Mouse (Mus musculus): ENCODE measurements at regions not wholly inside any gene's neighbourhood (a gene's known extent, or its start where the extent isn't known, plus 50 kb on each side); places are given as distances from the start of the nearest gene placed in this dataset.

DNA sequence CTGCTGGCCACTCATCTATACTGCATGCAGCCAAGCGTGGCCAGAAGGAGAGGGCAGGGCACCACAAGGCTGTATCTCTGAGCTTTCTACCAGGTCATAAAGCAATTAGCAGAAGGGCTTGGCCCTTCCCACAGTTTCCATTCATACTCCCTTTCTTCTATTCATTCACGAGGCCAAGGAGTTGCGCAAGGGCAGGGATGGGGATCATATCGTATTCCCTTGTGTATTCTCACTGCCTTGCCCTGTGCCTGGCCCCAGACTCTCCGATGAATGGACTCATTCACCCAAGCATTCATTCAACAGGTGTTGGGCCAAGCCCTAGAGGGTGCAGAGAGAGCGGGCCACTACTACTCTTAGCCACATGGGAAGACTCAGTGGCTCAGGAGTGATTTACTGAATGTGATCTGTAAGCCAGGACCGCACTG, 111.2 kb upstream of the Parp11 start:
- Histone ChIP-seq H3K27ac (ENCODE audit: low read length) (peak overlapping the region; percentile 82), H3K9me3 (ENCODE audit: control insufficient read depth, low read length) (no peaks in the 10 kb centered on the region), H3K4me1 (ENCODE audit: control insufficient read depth, insufficient read depth, low read length) (peaks cover 48% of the 10 kb centered on the region), H3K36me3 (ENCODE audit: control insufficient read depth, insufficient read depth, low read length) (no peaks in the 10 kb centered on the region), H3K4me2 (ENCODE audit: low read depth, low read length) (no peak overlapping the region), H3K4me3 (ENCODE audit: low read length) (no peak overlapping the region), H3K9ac (ENCODE audit: low read depth, low read length) (no peak overlapping the region), H3K27me3 (replicated peaks; ENCODE audit: control insufficient read depth, insufficient read depth, low read length) (no peaks in the 10 kb centered on the region)
- ATAC-seq, result peak; percentile 94
- WGBS, result 42% methylated on average over 7 of the region's 7 CpGs

DNA sequence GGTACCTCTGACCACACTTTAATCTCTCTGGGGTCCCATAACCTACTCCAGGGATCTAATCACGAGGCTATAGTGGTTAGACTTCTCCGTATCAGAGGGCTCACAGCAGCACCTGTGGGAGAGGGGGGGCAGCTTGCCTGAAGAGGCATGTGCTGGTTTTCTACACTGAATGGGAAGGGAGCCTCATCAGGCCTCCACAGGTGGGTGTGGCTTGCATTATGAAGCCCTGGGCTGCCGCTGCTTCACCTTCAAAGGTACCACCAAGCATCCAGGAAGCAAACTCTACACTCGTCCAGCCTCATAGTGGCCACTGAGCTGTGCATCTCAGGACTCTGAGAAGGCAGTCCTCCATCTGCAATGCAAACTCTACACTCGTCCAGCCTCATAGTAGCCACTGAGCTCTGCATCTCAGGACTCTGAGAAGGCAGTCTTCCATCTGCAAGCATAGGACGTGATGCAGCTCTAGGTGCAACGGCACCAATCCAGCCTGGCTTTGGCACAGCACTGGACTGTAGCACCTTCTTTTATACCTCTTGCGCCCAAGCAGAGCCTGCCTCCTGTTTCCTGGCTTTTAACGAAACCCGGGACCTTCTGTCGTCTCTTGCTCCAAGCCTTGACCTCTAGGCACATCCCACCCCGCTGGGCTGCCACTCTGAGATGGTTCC, 110.5 kb upstream of the Parp11 start:
- Histone ChIP-seq H3K27ac (ENCODE audit: low read length) (peak overlapping the region; percentile 82), H3K4me3 (ENCODE audit: low read length) (no peak overlapping the region), H3K4me2 (ENCODE audit: low read depth, low read length) (no peak overlapping the region), H3K9ac (ENCODE audit: low read depth, low read length) (0 out of 2 replicates have a peak overlapping the region, but pooled peaks have one; percentile 11), H3K9me3 (ENCODE audit: control insufficient read depth, low read length) (no peaks in the 10 kb centered on the region), H3K4me1 (ENCODE audit: control insufficient read depth, insufficient read depth, low read length) (peaks cover 48% of the 10 kb centered on the region), H3K36me3 (ENCODE audit: control insufficient read depth, insufficient read depth, low read length) (no peaks in the 10 kb centered on the region), H3K27me3 (replicated peaks; ENCODE audit: control insufficient read depth, insufficient read depth, low read length) (no peaks in the 10 kb centered on the region)
- WGBS, result 53% methylated on average over 12 of the region's 12 CpGs
- peak; percentile 32 for ATAC-seq

DNA sequence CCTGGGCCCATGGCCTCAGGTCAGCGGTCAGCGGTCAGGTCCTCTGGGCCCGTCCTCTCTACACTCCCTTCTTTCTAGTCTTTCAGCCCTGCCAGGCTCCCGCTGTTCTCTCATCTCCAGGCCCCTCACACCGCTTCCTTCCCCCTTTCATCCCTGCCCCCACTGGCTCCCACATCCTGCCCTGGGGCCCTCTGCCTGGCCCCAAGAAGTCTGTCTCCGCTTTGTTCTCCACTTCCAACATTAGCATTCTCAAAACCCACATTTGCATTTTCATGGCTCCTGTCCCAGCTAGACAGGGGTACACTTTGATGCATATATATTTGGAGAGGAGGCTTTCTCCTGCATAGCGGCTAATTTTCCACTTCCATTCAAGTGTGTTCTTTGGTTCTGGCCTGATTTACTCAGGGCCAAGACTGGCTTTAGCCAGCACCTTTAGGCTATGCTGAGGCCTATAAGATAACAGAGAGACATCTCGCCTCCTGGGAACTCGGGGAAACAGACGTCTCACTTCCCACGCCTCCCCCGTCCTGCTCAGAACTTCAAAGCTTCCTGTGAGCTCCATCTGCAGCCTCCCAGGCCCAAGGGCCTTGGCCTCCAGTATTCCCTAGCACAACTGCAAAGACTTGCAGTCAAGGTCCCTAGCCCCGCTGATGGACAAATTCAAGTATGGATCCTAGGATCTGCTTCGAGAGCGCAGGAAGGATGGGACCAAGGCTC, 109.8 kb upstream of the Parp11 start:
- Histone ChIP-seq H3K36me3 (ENCODE audit: control insufficient read depth, insufficient read depth, low read length) (no peaks in the 10 kb centered on the region), H3K9ac (ENCODE audit: low read depth, low read length) (peak overlapping the region; percentile 21; the same call in 1 of the 2 replicates), H3K9me3 (ENCODE audit: control insufficient read depth, low read length) (no peaks in the 10 kb centered on the region), H3K4me1 (ENCODE audit: control insufficient read depth, insufficient read depth, low read length) (peaks cover 51% of the 10 kb centered on the region), H3K4me3 (ENCODE audit: low read length) (no peak overlapping the region), H3K4me2 (ENCODE audit: low read depth, low read length) (no peak overlapping the region), H3K27me3 (replicated peaks; ENCODE audit: control insufficient read depth, insufficient read depth, low read length) (no peaks in the 10 kb centered on the region), H3K27ac (ENCODE audit: low read length) (peak overlapping the region; percentile 82)
- no peak for ATAC-seq
- WGBS, result 44% methylated on average over 15 of the region's 15 CpGs

DNA sequence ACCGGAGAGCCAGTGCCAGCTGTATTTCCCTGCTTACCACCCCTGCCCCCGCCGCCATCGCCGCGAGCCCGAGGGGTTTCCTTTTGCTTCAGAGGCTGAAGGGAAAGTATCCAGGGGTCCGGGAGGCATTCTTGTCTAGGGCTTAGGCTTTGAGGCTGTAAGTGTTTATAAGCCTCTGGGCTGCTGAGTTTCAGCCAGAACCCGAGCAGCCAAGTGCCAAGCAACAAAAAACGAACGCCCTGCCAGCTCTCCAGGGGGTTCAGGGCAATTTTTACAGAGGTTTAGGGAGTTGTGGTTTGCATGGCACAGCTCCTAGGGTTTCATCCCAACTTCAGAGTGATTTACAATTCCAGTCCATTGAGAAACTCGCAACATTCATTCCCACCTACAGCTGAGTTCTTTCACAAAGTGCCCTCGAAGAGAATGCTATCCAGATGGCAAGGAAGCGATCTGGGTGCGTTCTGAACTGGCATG, 109.2 kb upstream of the Parp11 start:
- no peaks in the 10 kb centered on the region for H3K36me3 ChIP-seq (ENCODE audit: control insufficient read depth, insufficient read depth, low read length)
- no peak overlapping the region for H3K4me2 ChIP-seq (ENCODE audit: low read depth, low read length)
- H3K4me1 ChIP-seq (ENCODE audit: control insufficient read depth, insufficient read depth, low read length), result peaks cover 49% of the 10 kb centered on the region
- H3K9me3 ChIP-seq (ENCODE audit: control insufficient read depth, low read length), result no peaks in the 10 kb centered on the region
- 50% methylated on average over 15 of the region's 15 CpGs for WGBS
- no peaks in the 10 kb centered on the region for H3K27me3 ChIP-seq (replicated peaks; ENCODE audit: control insufficient read depth, insufficient read depth, low read length)
- no peak overlapping the region for H3K27ac ChIP-seq (ENCODE audit: low read length)
- H3K4me3 ChIP-seq (ENCODE audit: low read length), result no peak overlapping the region
- peak overlapping the region; percentile 21; the same call in 1 of the 2 replicates for H3K9ac ChIP-seq (ENCODE audit: low read depth, low read length)
- ATAC-seq, result no peak

DNA sequence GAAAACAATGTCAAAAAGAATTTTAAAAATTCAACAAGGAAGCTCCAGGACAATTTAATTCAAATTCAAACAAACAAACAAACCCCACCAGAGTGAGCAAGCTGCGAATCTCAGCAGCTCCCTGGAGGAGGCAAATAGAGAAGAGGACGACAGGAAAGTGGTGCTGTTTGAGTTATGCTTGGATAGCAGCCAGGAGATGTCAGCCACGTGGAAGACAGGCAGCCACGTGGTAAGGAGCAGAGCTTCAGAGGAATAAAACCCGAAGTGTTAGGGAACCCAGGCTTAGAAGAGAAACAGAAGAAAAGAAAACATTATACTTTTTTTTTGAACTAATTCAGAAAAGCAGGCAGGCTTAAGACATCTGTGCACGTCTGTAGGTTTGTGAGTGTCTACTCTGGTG, 108.2 kb upstream of the Parp11 start:
- WGBS, result 22% methylated on average over 6 of the region's 6 CpGs
- no peak for ATAC-seq
- H3K4me3 ChIP-seq (ENCODE audit: low read length), result no peak overlapping the region
- H3K4me1 ChIP-seq (ENCODE audit: control insufficient read depth, insufficient read depth, low read length), result peaks cover 49% of the 10 kb centered on the region
- no peak overlapping the region for H3K4me2 ChIP-seq (ENCODE audit: low read depth, low read length)
- H3K9ac ChIP-seq (ENCODE audit: low read depth, low read length), result no peak overlapping the region
- no peak overlapping the region for H3K27ac ChIP-seq (ENCODE audit: low read length)
- no peaks in the 10 kb centered on the region for H3K27me3 ChIP-seq (replicated peaks; ENCODE audit: control insufficient read depth, insufficient read depth, low read length)
- no peaks in the 10 kb centered on the region for H3K36me3 ChIP-seq (ENCODE audit: control insufficient read depth, insufficient read depth, low read length)
- H3K9me3 ChIP-seq (ENCODE audit: control insufficient read depth, low read length), result no peaks in the 10 kb centered on the region

DNA sequence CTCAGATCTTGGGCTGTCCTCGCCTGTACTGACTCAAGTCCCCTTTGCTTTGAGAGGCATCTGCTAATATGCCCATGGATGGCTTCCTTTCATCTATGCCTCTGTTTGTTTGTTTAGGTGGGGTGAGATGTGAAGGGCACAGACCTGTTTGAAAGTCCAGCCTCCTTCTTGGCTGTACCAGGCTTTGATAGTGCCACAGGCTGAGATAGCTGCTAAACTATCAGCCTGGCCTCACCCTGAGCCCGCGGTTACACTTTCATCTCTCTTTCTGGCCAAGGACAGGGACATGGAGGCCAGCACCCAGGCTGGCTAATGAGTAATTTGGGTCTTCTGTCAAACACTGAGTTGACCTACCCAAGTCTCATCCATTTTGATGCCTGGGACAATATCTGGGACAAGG, 105.0 kb upstream of the Parp11 start:
- Histone ChIP-seq H3K27me3 (replicated peaks; ENCODE audit: control insufficient read depth, insufficient read depth, low read length) (no peaks in the 10 kb centered on the region), H3K9ac (ENCODE audit: low read depth, low read length) (no peak overlapping the region), H3K36me3 (ENCODE audit: control insufficient read depth, insufficient read depth, low read length) (no peaks in the 10 kb centered on the region), H3K9me3 (ENCODE audit: control insufficient read depth, low read length) (no peaks in the 10 kb centered on the region), H3K4me3 (ENCODE audit: low read length) (no peak overlapping the region), H3K4me1 (ENCODE audit: control insufficient read depth, insufficient read depth, low read length) (peaks cover 35% of the 10 kb centered on the region), H3K4me2 (ENCODE audit: low read depth, low read length) (no peak overlapping the region), H3K27ac (ENCODE audit: low read length) (no peak overlapping the region)
- WGBS, result 57% methylated on average over 3 of the region's 3 CpGs
- ATAC-seq, result peak; percentile 75

DNA sequence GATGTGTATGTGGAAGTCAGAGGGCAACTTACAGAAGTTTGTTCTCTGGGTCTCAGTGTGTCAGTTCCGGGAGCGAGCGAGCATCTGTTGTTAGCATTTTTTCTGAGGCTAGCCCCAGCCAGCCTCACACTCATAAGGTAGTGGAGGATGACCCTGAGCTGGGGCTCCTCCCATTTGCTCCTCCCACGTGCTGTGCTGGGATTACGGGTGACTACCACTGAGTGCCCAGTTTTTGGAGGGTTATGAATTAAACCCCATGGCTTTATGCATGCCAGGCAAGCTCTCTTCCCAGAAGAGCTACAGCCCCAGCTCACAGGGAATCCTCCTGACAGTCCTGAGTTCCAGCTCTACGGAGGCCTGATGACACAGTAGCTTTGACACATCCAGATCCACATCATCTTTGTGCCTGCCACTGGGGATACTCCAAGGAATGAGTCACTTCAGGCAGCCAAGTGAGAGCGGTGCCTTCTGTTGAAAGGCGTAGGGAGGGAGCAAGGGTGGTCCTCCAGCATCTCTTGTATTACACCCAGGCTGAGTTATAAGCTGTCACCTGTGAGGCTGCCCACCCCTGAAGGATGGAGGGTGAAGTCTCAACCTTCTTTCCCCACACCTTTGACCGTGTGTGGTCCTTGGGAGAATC, 97.8 kb upstream of the Parp11 start:
- WGBS, result 69% methylated on average over 9 of the region's 9 CpGs
- no peak overlapping the region for H3K4me3 ChIP-seq (ENCODE audit: low read length)
- H3K36me3 ChIP-seq (ENCODE audit: control insufficient read depth, insufficient read depth, low read length), result no peaks in the 10 kb centered on the region
- ATAC-seq, result no peak
- 0 out of 2 replicates have a peak overlapping the region, but pooled peaks have one; percentile 26 for H3K27ac ChIP-seq (ENCODE audit: low read length)
- no peak overlapping the region for H3K4me2 ChIP-seq (ENCODE audit: low read depth, low read length)
- 0 out of 2 replicates have a peak overlapping the region, but pooled peaks have one; percentile 5 for H3K9ac ChIP-seq (ENCODE audit: low read depth, low read length)
- no peaks in the 10 kb centered on the region for H3K9me3 ChIP-seq (ENCODE audit: control insufficient read depth, low read length)
- H3K4me1 ChIP-seq (ENCODE audit: control insufficient read depth, insufficient read depth, low read length), result peaks cover 11% of the 10 kb centered on the region
- H3K27me3 ChIP-seq (replicated peaks; ENCODE audit: control insufficient read depth, insufficient read depth, low read length), result no peaks in the 10 kb centered on the region

DNA sequence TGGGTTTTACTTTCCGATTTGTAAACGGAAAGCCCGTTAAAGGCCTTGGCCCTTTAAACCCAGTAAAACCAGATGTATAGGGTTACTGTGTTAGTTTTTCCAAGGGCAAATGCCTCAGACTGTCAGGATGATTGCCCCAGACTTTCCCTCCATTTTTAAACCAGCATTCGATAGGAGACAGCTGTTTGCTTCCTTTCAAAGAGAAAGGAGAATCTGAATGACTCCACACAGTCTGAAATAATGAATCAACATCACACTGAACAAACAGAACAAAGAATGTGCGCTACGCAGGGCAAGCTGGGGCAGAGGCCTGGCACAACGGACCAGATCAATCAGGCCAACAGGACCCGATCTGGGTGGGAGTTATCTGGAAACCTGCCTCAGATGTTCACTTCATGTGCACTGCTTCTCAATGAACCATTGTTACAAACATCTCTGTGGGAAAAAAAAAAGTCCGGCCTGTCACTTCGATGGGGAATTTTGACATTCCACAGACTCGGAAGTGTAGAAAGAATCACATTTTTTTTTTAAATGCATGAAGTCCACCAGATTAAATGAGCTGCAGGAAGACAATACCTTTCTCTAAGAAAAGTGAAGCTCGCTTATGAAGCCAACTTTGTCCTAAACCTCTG, 97.0 kb upstream of the Parp11 start:
- Histone ChIP-seq H3K4me3 (ENCODE audit: low read length) (no peak overlapping the region), H3K4me2 (ENCODE audit: low read depth, low read length) (no peak overlapping the region), H3K27ac (ENCODE audit: low read length) (peak overlapping the region; percentile 26), H3K9me3 (ENCODE audit: control insufficient read depth, low read length) (no peaks in the 10 kb centered on the region), H3K9ac (ENCODE audit: low read depth, low read length) (0 out of 2 replicates have a peak overlapping the region, but pooled peaks have one; percentile 5), H3K27me3 (replicated peaks; ENCODE audit: control insufficient read depth, insufficient read depth, low read length) (no peaks in the 10 kb centered on the region), H3K4me1 (ENCODE audit: control insufficient read depth, insufficient read depth, low read length) (peaks cover 11% of the 10 kb centered on the region), H3K36me3 (ENCODE audit: control insufficient read depth, insufficient read depth, low read length) (no peaks in the 10 kb centered on the region)
- WGBS, result 27% methylated on average over 12 of the region's 12 CpGs
- peak; percentile 26; the same call in 1 of the 2 replicates for ATAC-seq

DNA sequence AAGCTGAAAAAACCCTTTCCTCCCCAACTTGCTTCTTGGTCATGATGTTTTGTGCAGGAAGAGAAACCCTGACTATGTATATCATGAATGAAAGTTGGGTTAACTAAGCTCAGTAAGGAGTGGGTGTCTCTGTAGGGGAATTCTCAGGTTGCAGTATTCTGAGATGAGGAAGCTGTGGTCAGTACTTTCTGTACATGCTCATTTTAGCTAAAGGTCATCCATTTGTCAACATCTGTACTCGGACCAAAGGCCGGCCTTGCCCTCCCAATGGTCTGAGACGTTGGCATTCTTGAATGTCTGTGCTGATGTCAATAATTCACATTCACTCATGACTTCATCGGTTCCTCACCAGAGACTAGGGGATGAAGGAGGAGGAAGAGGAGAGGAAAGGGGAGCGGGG, 94.9 kb upstream of the Parp11 start:
- Histone ChIP-seq H3K36me3 (ENCODE audit: control insufficient read depth, insufficient read depth, low read length) (no peaks in the 10 kb centered on the region), H3K4me3 (ENCODE audit: low read length) (no peak overlapping the region), H3K27me3 (replicated peaks; ENCODE audit: control insufficient read depth, insufficient read depth, low read length) (no peaks in the 10 kb centered on the region), H3K27ac (ENCODE audit: low read length) (no peak overlapping the region), H3K4me1 (ENCODE audit: control insufficient read depth, insufficient read depth, low read length) (peaks cover 16% of the 10 kb centered on the region), H3K9me3 (ENCODE audit: control insufficient read depth, low read length) (no peaks in the 10 kb centered on the region), H3K9ac (ENCODE audit: low read depth, low read length) (no peak overlapping the region), H3K4me2 (ENCODE audit: low read depth, low read length) (no peak overlapping the region)
- no peak for ATAC-seq
- 89% methylated on average over 5 of the region's 5 CpGs for WGBS
